Mouse (Mus musculus) T-cell, adult 2 months (primary cell): ENCODE results near the gene Dnase2a.
A peak's percentile ranks its signal among the peaks of the same experiment; 100 is the strongest.

ENCODE experiments used
- DNase-seq: peaks from one replicate; pipeline ENCODE4 v3.0.0; 2022; ENCODE audit warnings: low spot score

The Dnase2a gene

DNA sequence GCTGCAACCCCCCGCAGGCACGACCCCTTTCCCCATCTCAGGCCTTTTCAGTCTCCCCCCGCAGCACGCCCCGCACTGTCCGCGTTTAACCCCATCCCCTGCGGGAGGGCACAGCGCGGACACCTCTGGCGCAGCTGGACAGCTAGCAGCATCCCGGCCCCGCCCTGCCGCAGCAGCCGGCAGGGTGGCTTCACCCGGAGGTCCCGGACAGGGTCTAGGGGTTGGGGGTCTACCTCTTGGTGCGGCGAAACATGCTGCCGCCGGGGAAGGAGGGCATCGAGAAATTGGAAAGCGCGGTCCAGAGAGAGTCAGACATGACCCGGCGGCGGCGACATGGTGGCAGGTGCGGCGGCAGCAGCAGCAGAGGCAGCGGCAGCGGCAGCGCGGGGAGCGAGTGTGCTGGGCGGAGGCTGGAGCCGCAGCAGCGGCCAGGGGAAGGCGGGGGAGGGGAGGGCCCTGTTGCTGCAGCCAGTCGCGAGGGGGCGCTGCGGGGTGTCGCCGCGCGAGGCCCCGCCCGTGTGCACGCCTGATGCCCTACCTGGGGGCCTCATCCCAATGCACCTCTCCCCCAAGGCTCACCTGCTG is 28.7 kb downstream of the Dnase2a start, which contains the start of gene Mast1:
Gene Mast1 (minus strand): TSS at position 398 of the 585 bp plus-strand sequence.
- peak; percentile 62 for DNase-seq

- DNase-seq: no peak
Measured at GRCm38 (mm10) chr8:84937620-84938485, 29.5 kb downstream of the Dnase2a start.

DNA sequence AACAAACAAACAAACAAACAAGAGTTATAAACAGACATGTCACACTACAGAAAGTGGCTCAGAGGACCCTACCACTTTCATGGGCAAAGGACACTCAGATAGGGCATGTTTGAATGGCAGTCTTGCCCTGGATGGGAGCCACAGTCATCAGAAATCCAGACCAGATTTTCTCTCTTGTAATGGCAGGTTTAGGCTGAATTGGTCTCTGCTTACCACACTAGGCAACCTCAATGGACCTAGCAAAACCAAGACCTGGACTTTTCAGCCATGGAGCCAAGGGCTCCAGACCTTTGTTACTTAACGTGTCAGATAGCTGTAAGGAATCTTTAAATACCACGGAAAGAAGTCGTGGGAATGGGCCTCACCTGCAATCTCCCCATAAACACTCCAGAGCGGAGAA is 35.3 kb downstream of the Dnase2a start:
- no peak for DNase-seq

- DNase-seq: peak; percentile 52
Measured at GRCm38 (mm10) chr8:84944478-84945160, 36.3 kb downstream of the Dnase2a start.

DNA sequence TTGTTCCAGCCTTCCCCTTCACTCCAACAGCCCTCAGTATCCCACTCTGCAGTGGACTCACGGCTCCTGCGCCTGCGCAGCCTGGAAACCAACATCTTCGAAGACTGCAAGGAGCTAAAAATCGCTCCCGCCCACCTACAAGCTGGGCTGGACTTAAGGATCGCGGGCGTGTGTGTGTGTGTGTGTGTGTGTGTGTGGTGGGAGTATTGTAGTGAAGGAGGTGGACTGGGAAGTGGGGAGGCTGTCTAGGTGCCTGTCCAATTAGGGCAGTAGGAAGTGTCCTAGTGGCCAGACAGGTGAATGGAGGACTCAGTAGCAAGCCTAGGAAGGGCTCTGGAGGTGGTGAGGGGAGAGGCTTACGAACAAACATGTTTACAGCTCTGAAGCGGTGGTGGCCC is 36.9 kb downstream of the Dnase2a start:
- DNase-seq: no peak

GRCm38 (mm10) chr8:84945633-84946527 is 37.5 kb downstream of the Dnase2a start:
- DNase-seq: no peak

DNA sequence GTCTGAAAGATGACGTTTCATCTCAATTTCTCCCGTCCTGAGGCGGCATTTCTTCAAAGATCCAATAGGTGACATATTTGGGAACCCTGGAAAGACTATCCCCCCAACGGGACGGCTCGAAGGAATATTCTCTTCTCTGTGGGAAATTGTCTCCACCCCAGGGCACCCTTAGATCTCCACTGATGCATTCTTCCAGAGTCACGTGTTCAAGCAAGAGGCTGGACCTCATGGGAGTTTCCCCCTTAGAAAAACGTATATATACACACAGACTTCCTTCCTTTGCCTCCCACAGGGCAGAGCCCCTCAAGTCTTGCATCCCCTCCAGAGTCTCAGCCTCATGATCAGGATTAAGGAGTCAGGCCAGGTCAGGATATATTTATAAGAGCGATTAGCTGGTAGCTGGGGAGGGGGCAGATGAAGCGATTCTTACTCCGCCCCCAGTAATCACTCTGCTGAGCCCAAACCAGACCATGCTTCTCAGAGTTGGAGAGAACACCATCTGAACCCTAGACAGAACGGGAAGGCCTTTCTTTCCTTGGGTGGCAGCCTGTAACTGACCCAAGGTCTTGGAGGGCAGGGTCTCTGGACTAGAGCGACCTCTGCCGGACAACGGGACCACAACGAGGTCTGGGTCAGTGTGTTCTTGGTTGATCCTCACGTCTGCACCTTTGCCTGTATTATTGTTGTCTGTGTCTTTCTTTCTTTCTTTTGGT is 38.3 kb downstream of the Dnase2a start, which contains the start of gene Rtbdn:
Gene Rtbdn (plus strand): TSS at position 464 of the 713 bp plus-strand sequence.
- no peak for DNase-seq

DNA sequence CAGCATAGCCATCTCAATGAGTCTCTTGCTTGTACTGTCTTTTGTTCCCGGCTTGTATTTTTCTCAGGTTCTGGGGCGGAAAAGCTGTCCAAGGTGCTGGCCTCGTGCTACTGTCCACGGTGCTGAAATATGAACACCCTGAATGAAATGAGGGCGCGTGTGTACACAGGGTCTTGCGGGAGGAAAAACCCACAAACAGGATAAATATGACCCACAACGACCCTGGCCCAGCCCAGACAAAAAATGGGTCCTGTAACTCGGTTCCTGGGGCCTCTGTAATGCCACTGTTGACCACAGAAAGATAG is 38.8 kb downstream of the Dnase2a start:
- no peak for DNase-seq

GRCm38 (mm10) chr8:84949753-84950152 is 41.4 kb downstream of the Dnase2a start:
- no peak for DNase-seq

DNA sequence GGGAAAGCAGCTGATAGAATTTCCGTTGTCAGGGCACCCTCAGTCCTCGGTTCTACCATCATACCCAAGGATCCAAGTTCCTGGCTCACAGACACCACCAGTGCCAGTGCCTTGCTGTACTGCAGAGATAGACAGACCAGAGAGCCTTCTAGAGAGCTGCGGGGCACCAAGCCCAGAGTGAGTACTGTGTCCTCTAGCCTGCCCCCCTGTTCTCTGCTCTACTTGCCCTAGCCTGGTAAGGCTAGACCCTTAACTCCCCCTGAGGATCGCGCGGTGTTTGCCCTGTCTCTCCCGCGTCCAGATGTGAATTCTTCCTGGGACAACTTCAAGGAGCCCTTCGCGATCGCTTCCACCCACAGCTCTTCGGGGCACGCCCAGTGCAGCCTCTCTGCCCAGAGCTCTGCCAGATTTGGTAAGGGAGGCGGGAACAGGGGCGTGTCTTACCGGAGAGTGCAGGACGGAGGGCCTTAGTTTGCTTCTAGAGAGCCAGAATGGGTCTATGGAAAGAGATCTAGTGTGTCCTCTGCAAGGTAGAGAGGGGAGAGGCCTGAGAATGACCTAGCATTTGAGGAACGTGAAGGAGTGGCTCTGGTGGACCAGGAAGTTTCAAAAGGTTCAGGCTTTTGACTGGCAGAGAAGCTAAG is 44.4 kb downstream of the Dnase2a start:
- DNase-seq: no peak

DNA sequence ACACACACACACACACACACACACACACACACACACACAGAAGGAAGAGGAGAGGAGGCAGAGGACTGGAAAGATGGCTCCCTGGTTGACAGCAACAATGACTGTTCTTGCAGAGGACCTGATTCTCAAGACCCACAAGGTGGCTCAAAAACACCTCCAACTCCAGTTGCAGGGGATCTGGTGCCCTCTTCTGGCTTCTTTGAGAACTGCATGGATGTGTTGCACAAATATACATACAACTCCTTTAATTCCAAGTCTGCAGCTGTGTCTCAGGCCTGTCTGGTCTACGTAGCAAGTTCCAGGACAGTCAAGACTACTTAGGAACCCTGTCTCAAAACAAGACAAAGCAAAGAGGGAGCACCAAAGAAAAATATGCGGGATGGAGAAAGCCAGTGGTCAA is 48.4 kb downstream of the Dnase2a start:
- peak; percentile 69 for DNase-seq

DNA sequence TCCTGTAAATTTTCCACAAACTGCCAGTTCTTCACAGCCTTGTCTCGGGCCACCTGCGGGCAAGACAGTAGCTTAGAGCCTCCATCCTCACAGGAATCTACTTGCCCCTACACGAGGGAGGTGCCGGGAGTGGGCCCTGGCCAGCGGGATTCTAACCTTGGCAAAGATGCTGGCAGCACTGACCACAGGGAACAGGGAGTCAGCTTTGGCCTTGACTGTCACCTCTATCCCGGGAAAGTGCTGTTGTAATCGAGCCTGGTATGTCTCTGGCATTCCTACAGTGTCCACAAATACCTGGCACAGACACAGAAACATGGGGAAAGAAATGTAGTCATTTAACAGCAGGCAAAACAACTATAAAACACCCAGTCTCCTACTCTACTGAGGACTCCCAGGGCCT is 51.5 kb downstream of the Dnase2a start:
- DNase-seq: no peak

DNA sequence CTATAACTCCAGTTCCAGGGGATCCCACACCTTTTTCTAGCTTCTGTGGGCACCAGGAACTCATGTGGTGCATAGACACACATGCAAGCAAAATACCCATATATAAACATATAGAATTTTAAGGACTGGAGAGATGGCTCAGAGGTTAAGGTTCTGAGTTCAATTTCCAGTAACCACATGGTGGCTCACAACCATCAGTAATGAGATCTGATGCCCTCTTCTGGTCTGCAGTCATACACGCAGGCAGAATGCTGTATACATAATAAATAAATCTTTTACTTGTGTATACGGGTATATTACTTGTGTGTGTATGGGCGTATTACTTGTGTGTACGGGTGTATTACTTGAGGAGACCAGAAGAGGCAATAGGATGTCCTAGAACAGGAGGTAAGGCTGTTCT is 55.6 kb downstream of the Dnase2a start:
- DNase-seq: no peak

GRCm38 (mm10) chr8:84965731-84966291 is 57.5 kb downstream of the Dnase2a start:
- DNase-seq: peak; percentile 89

- no peak for DNase-seq
Measured at GRCm38 (mm10) chr8:84966603-84967002, 58.2 kb downstream of the Dnase2a start.

DNA sequence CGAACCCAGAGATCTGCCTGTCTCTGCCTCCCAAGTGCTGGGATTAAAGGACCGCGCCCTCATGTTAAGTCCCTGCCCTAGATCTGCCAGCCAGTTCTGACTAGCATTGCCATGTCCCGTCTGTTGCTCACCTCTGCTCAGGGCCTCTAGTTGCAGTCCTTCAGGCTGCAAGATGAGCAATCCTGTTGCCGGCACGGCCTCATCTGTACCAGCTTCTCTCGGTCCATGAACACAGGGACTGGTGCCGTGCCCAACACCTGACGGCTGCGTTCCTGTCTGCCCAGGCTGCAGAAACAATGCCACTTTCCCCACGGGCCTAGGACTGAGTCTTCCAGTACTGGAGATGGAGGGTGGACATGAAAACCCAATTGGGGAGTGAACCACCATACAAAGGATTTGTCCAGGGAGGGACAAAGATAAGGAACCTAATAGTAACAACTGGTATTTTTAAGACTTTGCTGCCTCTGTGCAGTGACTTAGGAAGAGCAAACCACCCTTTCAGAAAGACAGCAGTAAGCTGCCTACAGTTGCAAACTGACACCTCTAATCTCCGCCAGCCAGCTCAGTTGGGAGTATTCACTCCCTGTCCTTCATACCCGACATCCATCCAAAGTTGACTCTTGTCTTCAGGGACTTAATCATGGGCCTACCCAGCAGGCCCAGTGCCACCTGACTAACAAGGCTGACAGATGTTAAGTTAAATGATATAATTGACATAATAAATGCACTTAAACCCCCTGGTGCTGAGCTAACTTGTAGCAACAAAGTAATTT is 59.4 kb downstream of the Dnase2a start:
- DNase-seq: no peak

DNA sequence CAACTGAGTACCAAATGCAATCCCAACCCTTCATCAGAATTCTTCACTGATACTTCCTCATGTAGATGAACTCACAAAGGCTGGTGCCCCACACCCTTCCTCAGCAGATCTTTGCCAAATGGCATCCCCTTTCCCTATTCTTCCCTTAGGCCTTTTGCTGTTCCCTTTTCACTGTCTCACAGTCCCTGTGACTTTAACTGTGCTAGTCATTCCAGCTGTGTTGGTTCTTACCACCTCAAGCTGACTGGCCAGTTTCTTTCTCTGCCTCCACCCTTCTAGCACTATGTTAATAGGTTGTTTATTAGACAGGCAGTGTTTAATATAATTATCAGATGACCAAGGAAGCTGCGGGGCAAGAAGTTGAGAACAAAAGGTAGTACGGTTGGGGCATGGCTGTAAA is 60.3 kb downstream of the Dnase2a start:
- DNase-seq: no peak

GRCm38 (mm10) chr8:84969241-84970134 is 61.1 kb downstream of the Dnase2a start, which contains the start of the genes Gm49661, Prdx2 and Rnaseh2a:
Gene Gm49661, minus strand, starts transcription at chr8:84969433.
Gene Prdx2, plus strand, starts transcription at chr8:84969587.
Gene Rnaseh2a, minus strand, starts transcription at chr8:84969767.
- DNase-seq: peak; percentile 36
